Mouse (Mus musculus) bone marrow, adult 2 months (tissue): ENCODE results near the gene Sumf2.
"Not testable (repeated sequence)": the region's sequence is repeated elsewhere in the genome, so short reads cannot be mapped to it uniquely, and the experiment has no call there.

Experiments
- CTCF ChIP-seq: fragments of 200-500 bp; IDR thresholded peaks from 2 replicates; pipeline ENCODE4 v1.5.1; 2011; ENCODE audit warnings: low read length, control low read depth; ENCODE audit not compliant: control insufficient read depth, insufficient read depth
- POLR2A ChIP-seq: fragments of 200-500 bp; IDR thresholded peaks from 2 replicates; pipeline ENCODE4 v1.6.1; 2011; ENCODE audit warnings: low read depth, mild to moderate bottlenecking, control low read depth, low read length, borderline replicate concordance; ENCODE audit not compliant: control insufficient read depth

DNA sequence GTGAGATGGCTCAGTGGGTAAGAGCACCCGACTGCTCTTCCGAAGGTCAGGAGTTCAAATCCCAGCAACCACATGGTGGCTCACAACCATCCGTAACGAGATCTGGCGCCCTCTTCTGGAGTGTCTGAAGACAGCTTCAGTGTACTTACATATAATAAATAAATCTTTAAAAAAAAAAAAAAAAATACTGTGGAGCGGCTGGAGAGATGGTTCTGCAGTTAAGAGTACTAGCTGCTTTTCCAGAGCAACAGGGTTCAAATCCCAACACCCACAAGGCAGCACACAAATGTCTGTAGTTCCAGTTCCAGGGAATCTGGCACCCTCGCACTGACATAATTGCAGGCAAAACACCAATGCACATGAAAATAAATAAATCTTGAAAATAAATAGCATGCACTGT lies 43.6 kb downstream of the Sumf2 start:
- not testable (repeated sequence) for TF ChIP-seq POLR2A, CTCF
